Mouse (Mus musculus): ENCODE results near the gene Amz1.

DNA sequence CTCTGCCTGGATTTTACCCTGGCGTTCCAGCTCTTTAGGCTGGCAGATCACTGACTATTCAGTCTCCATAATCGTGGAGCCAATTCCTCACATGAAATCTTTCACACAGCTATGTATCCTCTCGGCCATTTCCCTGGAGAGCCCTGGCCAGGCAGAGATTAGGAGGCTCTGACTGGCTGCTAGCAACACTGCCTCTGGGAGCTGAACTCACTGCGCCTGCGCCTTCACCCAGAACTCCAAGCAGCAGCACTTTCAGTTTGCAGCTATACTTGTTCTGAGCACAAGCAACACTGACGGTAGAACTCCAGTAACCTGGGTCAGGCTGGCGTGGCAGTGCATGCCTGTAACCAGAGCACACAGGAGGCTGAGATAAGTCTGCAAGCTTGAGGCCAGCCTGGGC is 74.2 kb downstream of the Amz1 start:
- no peak for TF ChIP-seq CTCF (conservative IDR thresholded peaks at IDR 0.05; ENCODE audit: low read length)
- no peak for TF ChIP-seq POU5F1 (IDR thresholded peaks at IDR 0.05; ENCODE audit: borderline replicate concordance, low read length)

Measured in E14TG2a.4 (cell line).